Mouse (Mus musculus) ES-E14 (cell line): ENCODE measurements around the gene Dlk1. TPM values are rescaled to one million over a fixed set of nuclear protein-coding genes. Genes with fewer than 3 reads are reported as not detected.

Experiments
- DNase-seq: peaks from one replicate; pipeline ENCODE4 v3.0.0-alpha.2; 2013; ENCODE audit warnings: low read depth, low spot score
- H3K27ac ChIP-seq: 2 replicates; pipeline ENCODE4 v1.5.1; 2012; ENCODE audit warnings: low read depth, mild to moderate bottlenecking, low read length, moderate library complexity, mixed read lengths; ENCODE audit not compliant: poor library complexity, insufficient read depth, severe bottlenecking
- H3K36me3 ChIP-seq: 2 replicates; pipeline ENCODE4 v1.6.1; 2012; ENCODE audit warnings: mild to moderate bottlenecking, low read length, moderate library complexity, mixed read lengths; ENCODE audit not compliant: control insufficient read depth, poor library complexity, insufficient read depth, severe bottlenecking
- H3K4me1 ChIP-seq, 2 experiments: fragments of 150-350 bp in 1 of 2; sonication (generic) in 1 of 2; 2 replicates each; pipeline ENCODE4 v1.6.1; 2012; ENCODE audit warnings: low read length in 2 of 2, mild to moderate bottlenecking in 1 of 2, mixed read lengths in 1 of 2; ENCODE audit not compliant: control insufficient read depth in 2 of 2, insufficient read depth in 2 of 2, poor library complexity in 1 of 2
- H3K4me3 ChIP-seq, 2 experiments: fragments of 150-350 bp in 1 of 2; sonication (generic) in 1 of 2; 2 replicates each; pipeline ENCODE4 v1.5.1; 2012; ENCODE audit warnings: low read length in 2 of 2, low read depth in 1 of 2, mild to moderate bottlenecking in 1 of 2, mixed read lengths in 1 of 2; ENCODE audit not compliant: insufficient read depth in 1 of 2, poor library complexity in 1 of 2, severe bottlenecking in 1 of 2
- H3K9ac ChIP-seq: 2 replicates; pipeline ENCODE4 v1.6.1; 2012; ENCODE audit warnings: low read depth, mild to moderate bottlenecking, low read length, mixed read lengths; ENCODE audit not compliant: poor library complexity, insufficient read depth, severe bottlenecking
- H3K9me3 ChIP-seq: fragments of 150-350 bp; sonication (generic); 2 replicates; pipeline ENCODE4 v1.6.1; 2012; ENCODE audit warnings: low read depth, mild to moderate bottlenecking, low read length; ENCODE audit not compliant: control insufficient read depth, insufficient read depth
- CHD2 ChIP-seq: IDR thresholded peaks from 2 replicates; pipeline ENCODE4 v1.6.1; 2014; ENCODE audit warnings: mild to moderate bottlenecking, low read depth, low read length, inconsistent platforms
- HCFC1 ChIP-seq: IDR thresholded peaks from 2 replicates; pipeline ENCODE4 v1.6.1; 2012; ENCODE audit warnings: low read length, inconsistent platforms, borderline replicate concordance; ENCODE audit not compliant: insufficient read depth
- MAFK ChIP-seq: IDR thresholded peaks from 2 replicates; pipeline ENCODE4 v1.6.1; 2014; ENCODE audit warnings: mild to moderate bottlenecking, low read depth, low read length, inconsistent platforms; ENCODE audit not compliant: insufficient read depth
- ZC3H11A ChIP-seq: IDR thresholded peaks from 2 replicates; pipeline ENCODE4 v1.6.1; 2012; ENCODE audit warnings: low read depth, mild to moderate bottlenecking, inconsistent platforms, low read length, borderline replicate concordance
- ZNF384 ChIP-seq: IDR thresholded peaks from 2 replicates; pipeline ENCODE4 v1.6.1; 2012; ENCODE audit warnings: low read depth, low read length, inconsistent platforms
- in situ Hi-C, 2 experiments: fragments of 600-800 bp; cut with MboI; formaldehyde crosslinking; loops; one replicate each; pipeline ENCODE4 v1.15.1; 2025; ENCODE audit warnings: low sequenced_read_pairs in 2 of 2, inconsistent platforms in 1 of 2; ENCODE audit not compliant: unreplicated experiment in 2 of 2
- total RNA-seq: library from RNA; depleted of rRNA; stranded (reverse); fragments of 300-350 nt; gene quantifications from 2 replicates; pipeline ENCODE4 v1.2.3, GENCODE M21; 2012

The Dlk1 gene
- total RNA-seq, 1 experiment: 13.6 TPM

DNA sequence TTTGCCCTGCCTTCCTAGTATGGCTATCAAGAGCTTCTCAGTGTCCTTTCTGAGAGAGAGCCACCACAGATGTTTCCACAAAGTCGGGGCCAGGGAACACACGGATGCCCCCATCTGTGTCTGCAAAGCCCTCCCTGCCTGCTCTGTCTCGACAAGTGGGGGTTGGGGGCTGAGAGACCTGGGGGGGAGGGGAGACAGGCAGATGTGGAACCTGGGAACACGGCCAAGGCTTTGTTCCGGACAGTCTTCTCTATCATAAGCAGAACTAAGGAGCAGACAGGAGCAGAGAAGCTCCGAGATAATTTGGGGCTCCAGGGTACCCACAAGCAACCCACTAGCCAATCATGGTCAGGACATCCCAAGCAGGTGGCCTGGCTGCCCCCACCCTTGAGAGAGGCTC is 12.6 kb upstream of the Dlk1 start:
- H3K27ac ChIP-seq: no peak overlapping the region
- H3K9me3 ChIP-seq: no peaks in the 10 kb centered on the region
- no peak overlapping the region for H3K4me3 ChIP-seq
- no peaks in the 10 kb centered on the region for H3K4me1 ChIP-seq
- DNase-seq: no peak
- H3K36me3 ChIP-seq: no peaks in the 10 kb centered on the region
- in situ Hi-C loops: loop anchor here in 1 of 2 experiments (10.0 kb wide), 1 partner anchor 515 kb away; no protein-coding TSS in a partner anchor
- H3K9ac ChIP-seq: no peak overlapping the region
- TF ChIP-seq CHD2 (no peak), ZC3H11A (no peak), HCFC1 (no peak), ZNF384 (no peak), MAFK (no peak)

DNA sequence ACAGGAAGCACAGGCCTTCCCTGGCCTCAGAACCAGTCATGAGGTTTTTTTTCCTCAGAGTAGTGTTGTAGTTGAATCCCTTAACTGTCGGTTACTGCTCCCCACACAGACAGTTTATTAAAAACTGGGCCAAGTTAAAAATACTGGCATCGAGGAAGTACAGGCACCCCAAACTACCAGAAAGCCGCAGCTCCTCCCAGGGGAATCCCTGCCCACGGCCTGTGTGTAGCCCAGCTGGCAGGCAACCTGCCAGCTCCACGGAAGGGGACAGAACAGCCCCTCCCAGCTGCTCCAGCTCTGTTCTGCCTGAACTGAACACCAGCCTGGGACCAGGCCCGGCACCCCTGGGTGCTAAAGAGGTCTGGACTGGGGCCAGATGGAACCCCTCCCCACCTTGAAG is 11.3 kb upstream of the Dlk1 start:
- no peak overlapping the region for H3K9ac ChIP-seq
- no peaks in the 10 kb centered on the region for H3K9me3 ChIP-seq
- H3K4me1 ChIP-seq: peaks cover 0 to 2% of the 10 kb centered on the region in 2 experiments; a peak in 1 of 4 replicates
- no peak overlapping the region for H3K4me3 ChIP-seq
- no peak overlapping the region for H3K27ac ChIP-seq
- TF ChIP-seq ZC3H11A (no peak), ZNF384 (no peak), CHD2 (no peak), MAFK (no peak), HCFC1 (no peak)
- no peak for DNase-seq
- in situ Hi-C loops: no loop called here
- no peaks in the 10 kb centered on the region for H3K36me3 ChIP-seq

GRCm38 (mm10) chr12:109442115-109442514 is 10.5 kb upstream of the Dlk1 start:
- in situ Hi-C loops: no loop called here
- DNase-seq: no peak
- TF ChIP-seq HCFC1 (no peak), ZNF384 (no peak), CHD2 (no peak), MAFK (no peak), ZC3H11A (no peak)
- peaks cover 0 to 4% of the 10 kb centered on the region in 2 experiments; a peak in 1 of 4 replicates for H3K4me1 ChIP-seq
- H3K9me3 ChIP-seq: no peaks in the 10 kb centered on the region
- no peak overlapping the region for H3K27ac ChIP-seq
- H3K9ac ChIP-seq: no peak overlapping the region
- H3K4me3 ChIP-seq: no peak overlapping the region
- H3K36me3 ChIP-seq: no peaks in the 10 kb centered on the region

GRCm38 (mm10) chr12:109443276-109443675 is 9.3 kb upstream of the Dlk1 start:
- TF ChIP-seq HCFC1 (no peak), MAFK (no peak), ZC3H11A (no peak), CHD2 (no peak), ZNF384 (no peak)
- Histone ChIP-seq H3K36me3 (no peaks in the 10 kb centered on the region), H3K4me3 (no peak overlapping the region), H3K4me1 (peaks cover 0 to 6% of the 10 kb centered on the region in 2 experiments; a peak in 2 of 4 replicates), H3K9ac (no peak overlapping the region), H3K27ac (no peak overlapping the region), H3K9me3 (no peaks in the 10 kb centered on the region)
- no peak for DNase-seq
- in situ Hi-C loops: no loop called here

- H3K4me3 ChIP-seq: no peak overlapping the region
- no peak overlapping the region for H3K27ac ChIP-seq
- H3K9me3 ChIP-seq: no peaks in the 10 kb centered on the region
- H3K4me1 ChIP-seq: peaks cover under 1 to 14% of the 10 kb centered on the region in 2 experiments; a peak in 3 of 4 replicates
- no peak for TF ChIP-seq HCFC1
- TF ChIP-seq MAFK: no peak
- no peak for TF ChIP-seq ZC3H11A
- no peak for TF ChIP-seq ZNF384
- no peak for TF ChIP-seq CHD2
- no peaks in the 10 kb centered on the region for H3K36me3 ChIP-seq
- H3K9ac ChIP-seq: no peak overlapping the region
- DNase-seq: no peak
- in situ Hi-C loops: no loop called here
Observed at GRCm38 (mm10) chr12:109444999-109445398, 7.6 kb upstream of the Dlk1 start.
